Mouse (Mus musculus): ENCODE measurements around the gene Rorb. TPM values are rescaled to one million over a fixed set of nuclear protein-coding genes. Genes with fewer than 3 reads are reported as not detected.
A peak's percentile ranks its signal among the peaks of the same experiment; 100 is the strongest.

The Rorb gene
- polyA plus RNA-seq, 1 experiment from 2014 or later: 0.18 TPM

DNA sequence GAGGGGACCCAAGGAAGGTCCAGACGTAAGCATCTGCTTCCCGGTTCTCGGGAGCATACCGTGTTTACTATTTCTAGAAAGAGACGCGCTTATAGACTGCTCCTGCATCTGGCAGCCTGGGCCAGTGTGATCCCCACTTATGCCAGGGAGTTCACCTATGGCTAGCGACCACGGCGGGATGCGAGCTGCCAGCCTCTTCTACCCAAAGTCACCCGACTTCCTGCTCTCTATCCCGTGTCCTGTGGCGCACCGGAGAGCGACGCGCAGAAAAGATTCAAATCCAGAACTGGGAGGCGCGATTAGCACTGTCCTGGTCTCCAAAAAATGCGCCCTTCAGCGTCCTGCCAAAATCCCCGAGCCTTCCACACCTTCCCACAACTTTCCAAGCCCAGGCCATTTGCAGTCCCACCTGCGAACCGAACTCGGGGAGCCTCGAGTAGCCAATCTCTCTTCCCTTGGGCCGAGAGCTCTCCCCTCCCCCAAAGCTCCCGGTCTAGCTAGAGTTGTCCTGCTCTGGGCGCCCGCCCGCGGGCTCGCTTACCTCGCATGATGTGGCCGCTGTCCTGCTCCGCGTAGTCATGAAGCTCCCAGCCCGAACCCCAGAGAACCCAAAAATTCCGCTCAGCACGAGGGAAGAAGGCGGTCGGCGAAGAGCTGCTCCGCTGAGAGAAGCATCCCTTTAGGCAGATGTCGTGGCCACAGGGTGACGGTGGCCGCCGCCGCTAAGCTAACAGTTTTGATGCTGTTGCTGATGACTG, 806 bp downstream of the Rorb start:
- peak overlapping the region; percentile 7 for H3K9ac ChIP-seq (ENCODE audit: low read depth, low read length)
- no peaks in the 10 kb centered on the region for H3K36me3 ChIP-seq (ENCODE audit: control insufficient read depth, insufficient read depth, low read length)
- no peaks in the 10 kb centered on the region for H3K9me3 ChIP-seq (ENCODE audit: control insufficient read depth, low read length)
- 1% methylated on average over 49 of the region's 49 CpGs for WGBS
- H3K4me3 ChIP-seq (ENCODE audit: low read length): peak overlapping the region; percentile 48
- H3K4me1 ChIP-seq (ENCODE audit: control insufficient read depth, insufficient read depth, low read length): 0 out of 2 replicates have a peak, but pooled peaks cover 6% of the 10 kb centered on the region
- ATAC-seq (ENCODE audit: low FRiP score, low TSS enrichment): peak; percentile 69; the same call in 1 of the 2 replicates
- H3K4me2 ChIP-seq (replicated peaks; ENCODE audit: low read depth, low read length): peak overlapping the region; percentile 93
- peaks cover 20% of the 10 kb centered on the region for H3K27me3 ChIP-seq (ENCODE audit: control insufficient read depth, insufficient read depth, low read length)
- no peak overlapping the region for H3K27ac ChIP-seq (ENCODE audit: low read depth, low read length)

GRCm38 (mm10) chr19:19108596-19109381, 2.2 kb downstream of the Rorb start:
- H3K4me1 ChIP-seq (ENCODE audit: control insufficient read depth, insufficient read depth, low read length): 0 out of 2 replicates have a peak, but pooled peaks cover 6% of the 10 kb centered on the region
- H3K9ac ChIP-seq (ENCODE audit: low read depth, low read length): no peak overlapping the region
- WGBS: 33% methylated on average over 13 of the region's 13 CpGs
- H3K36me3 ChIP-seq (ENCODE audit: control insufficient read depth, insufficient read depth, low read length): no peaks in the 10 kb centered on the region
- no peak overlapping the region for H3K4me3 ChIP-seq (ENCODE audit: low read length)
- no peak overlapping the region for H3K27ac ChIP-seq (ENCODE audit: low read depth, low read length)
- no peaks in the 10 kb centered on the region for H3K9me3 ChIP-seq (ENCODE audit: control insufficient read depth, low read length)
- no peak for ATAC-seq (ENCODE audit: low FRiP score, low TSS enrichment)
- H3K4me2 ChIP-seq (replicated peaks; ENCODE audit: low read depth, low read length): no peak overlapping the region
- H3K27me3 ChIP-seq (ENCODE audit: control insufficient read depth, insufficient read depth, low read length): peaks cover 20% of the 10 kb centered on the region

- Histone ChIP-seq H3K36me3 (ENCODE audit: control insufficient read depth, insufficient read depth, low read length) (no peaks in the 10 kb centered on the region), H3K27me3 (ENCODE audit: control insufficient read depth, insufficient read depth, low read length) (peaks cover 18% of the 10 kb centered on the region), H3K4me2 (replicated peaks; ENCODE audit: low read depth, low read length) (no peak overlapping the region), H3K4me3 (ENCODE audit: low read length) (no peak overlapping the region), H3K4me1 (ENCODE audit: control insufficient read depth, insufficient read depth, low read length) (no peaks in the 10 kb centered on the region), H3K9me3 (ENCODE audit: control insufficient read depth, low read length) (no peaks in the 10 kb centered on the region), H3K9ac (ENCODE audit: low read depth, low read length) (no peak overlapping the region), H3K27ac (ENCODE audit: low read depth, low read length) (no peak overlapping the region)
- 86% methylated on average over 2 of the region's 2 CpGs for WGBS
- no peak for ATAC-seq (ENCODE audit: low FRiP score, low TSS enrichment)
These were observed 6.4 kb downstream of the Rorb start for GRCm38 (mm10) chr19:19104581-19104980.

DNA sequence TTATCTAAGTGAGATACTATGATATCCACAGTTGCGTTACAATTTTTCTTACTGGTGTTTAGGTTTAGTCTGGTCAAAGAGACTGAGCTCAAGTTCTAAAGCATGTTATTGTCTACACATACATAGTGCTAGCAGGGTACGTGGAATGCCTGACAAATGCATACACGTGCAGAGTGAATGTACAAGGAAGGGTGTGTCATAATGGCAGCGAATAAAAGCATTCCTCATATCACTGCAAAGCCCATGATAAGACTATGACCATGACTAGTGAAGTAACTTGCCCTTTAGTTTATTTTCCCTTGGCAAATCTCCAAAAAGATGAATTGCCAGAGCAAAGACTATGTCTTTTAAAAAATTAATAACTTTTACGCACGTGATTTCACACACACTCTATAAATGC, 13.8 kb downstream of the Rorb start:
- H3K9me3 ChIP-seq (ENCODE audit: control insufficient read depth, low read length): no peaks in the 10 kb centered on the region
- H3K27me3 ChIP-seq (ENCODE audit: control insufficient read depth, insufficient read depth, low read length): no peaks in the 10 kb centered on the region
- no peak overlapping the region for H3K9ac ChIP-seq (ENCODE audit: low read depth, low read length)
- H3K36me3 ChIP-seq (ENCODE audit: control insufficient read depth, insufficient read depth, low read length): no peaks in the 10 kb centered on the region
- H3K27ac ChIP-seq (ENCODE audit: low read depth, low read length): no peak overlapping the region
- no peaks in the 10 kb centered on the region for H3K4me1 ChIP-seq (ENCODE audit: control insufficient read depth, insufficient read depth, low read length)
- no peak for ATAC-seq (ENCODE audit: low FRiP score, low TSS enrichment)
- H3K4me2 ChIP-seq (replicated peaks; ENCODE audit: low read depth, low read length): no peak overlapping the region
- 88% methylated on average over 6 of the region's 6 CpGs for WGBS
- no peak overlapping the region for H3K4me3 ChIP-seq (ENCODE audit: low read length)

DNA sequence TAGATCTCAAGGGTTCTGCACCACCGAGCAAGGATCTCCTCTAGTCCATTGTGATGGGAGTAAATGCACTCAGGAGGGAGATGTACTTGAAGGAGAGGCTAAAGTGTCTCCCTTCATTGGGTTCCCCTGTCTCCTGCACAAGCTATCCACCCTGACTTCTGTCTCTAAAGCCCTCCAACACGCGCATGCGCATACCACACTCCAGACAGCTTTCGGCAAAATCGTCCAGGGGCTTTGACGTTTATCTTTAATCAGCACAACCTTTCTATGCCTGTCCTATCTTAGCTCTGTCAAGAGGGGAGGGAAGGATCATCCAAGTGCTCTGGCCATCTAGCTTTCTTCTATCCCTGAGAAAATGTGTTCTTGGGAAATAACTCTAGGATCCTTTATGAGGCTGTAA, 21.6 kb downstream of the Rorb start:
- H3K4me1 ChIP-seq (ENCODE audit: control insufficient read depth, insufficient read depth, low read length): no peaks in the 10 kb centered on the region
- no peaks in the 10 kb centered on the region for H3K36me3 ChIP-seq (ENCODE audit: control insufficient read depth, insufficient read depth, low read length)
- 78% methylated on average over 7 of the region's 7 CpGs for WGBS
- H3K27ac ChIP-seq (ENCODE audit: low read depth, low read length): no peak overlapping the region
- no peak overlapping the region for H3K4me3 ChIP-seq (ENCODE audit: low read length)
- H3K27me3 ChIP-seq (ENCODE audit: control insufficient read depth, insufficient read depth, low read length): no peaks in the 10 kb centered on the region
- no peak for ATAC-seq (ENCODE audit: low FRiP score, low TSS enrichment)
- H3K9me3 ChIP-seq (ENCODE audit: control insufficient read depth, low read length): no peaks in the 10 kb centered on the region
- H3K4me2 ChIP-seq (replicated peaks; ENCODE audit: low read depth, low read length): no peak overlapping the region
- H3K9ac ChIP-seq (ENCODE audit: low read depth, low read length): no peak overlapping the region

GRCm38 (mm10) chr19:19077880-19078279, 33.1 kb downstream of the Rorb start:
- Histone ChIP-seq H3K4me3 (ENCODE audit: low read length) (no peak overlapping the region), H3K9me3 (ENCODE audit: control insufficient read depth, low read length) (no peaks in the 10 kb centered on the region), H3K4me2 (replicated peaks; ENCODE audit: low read depth, low read length) (no peak overlapping the region), H3K9ac (ENCODE audit: low read depth, low read length) (no peak overlapping the region), H3K27ac (ENCODE audit: low read depth, low read length) (no peak overlapping the region), H3K36me3 (ENCODE audit: control insufficient read depth, insufficient read depth, low read length) (no peaks in the 10 kb centered on the region), H3K27me3 (ENCODE audit: control insufficient read depth, insufficient read depth, low read length) (no peaks in the 10 kb centered on the region), H3K4me1 (ENCODE audit: control insufficient read depth, insufficient read depth, low read length) (no peaks in the 10 kb centered on the region)
- WGBS: 74% methylated on average over 8 of the region's 8 CpGs
- no peak for ATAC-seq (ENCODE audit: low FRiP score, low TSS enrichment)

- H3K4me3 ChIP-seq (ENCODE audit: low read length): no peak overlapping the region
- H3K9me3 ChIP-seq (ENCODE audit: control insufficient read depth, low read length): no peaks in the 10 kb centered on the region
- no peak overlapping the region for H3K4me2 ChIP-seq (replicated peaks; ENCODE audit: low read depth, low read length)
- H3K27ac ChIP-seq (ENCODE audit: low read depth, low read length): no peak overlapping the region
- no peak overlapping the region for H3K9ac ChIP-seq (ENCODE audit: low read depth, low read length)
- H3K4me1 ChIP-seq (ENCODE audit: control insufficient read depth, insufficient read depth, low read length): no peaks in the 10 kb centered on the region
- WGBS: 75% methylated on average over 6 of the region's 6 CpGs
- no peak for ATAC-seq (ENCODE audit: low FRiP score, low TSS enrichment)
- no peaks in the 10 kb centered on the region for H3K36me3 ChIP-seq (ENCODE audit: control insufficient read depth, insufficient read depth, low read length)
- no peaks in the 10 kb centered on the region for H3K27me3 ChIP-seq (ENCODE audit: control insufficient read depth, insufficient read depth, low read length)
These were observed 36.2 kb downstream of the Rorb start for GRCm38 (mm10) chr19:19074756-19075155.

GRCm38 (mm10) chr19:19058710-19059398, 52.1 kb downstream of the Rorb start:
- H3K4me3 ChIP-seq (ENCODE audit: low read length): no peak overlapping the region
- H3K27ac ChIP-seq (ENCODE audit: low read depth, low read length): no peak overlapping the region
- no peaks in the 10 kb centered on the region for H3K4me1 ChIP-seq (ENCODE audit: control insufficient read depth, insufficient read depth, low read length)
- no peaks in the 10 kb centered on the region for H3K36me3 ChIP-seq (ENCODE audit: control insufficient read depth, insufficient read depth, low read length)
- peak; percentile 96 for ATAC-seq (ENCODE audit: low FRiP score, low TSS enrichment)
- no peak overlapping the region for H3K9ac ChIP-seq (ENCODE audit: low read depth, low read length)
- H3K27me3 ChIP-seq (ENCODE audit: control insufficient read depth, insufficient read depth, low read length): no peaks in the 10 kb centered on the region
- no peaks in the 10 kb centered on the region for H3K9me3 ChIP-seq (ENCODE audit: control insufficient read depth, low read length)
- 21% methylated on average over 10 of the region's 10 CpGs for WGBS
- H3K4me2 ChIP-seq (replicated peaks; ENCODE audit: low read depth, low read length): no peak overlapping the region

Measured in kidney, embryonic 14.5 days (tissue).